Mouse (Mus musculus) heart, embryonic 16.5 days (tissue): ENCODE data around the gene Me1. TPM values are rescaled to one million over a fixed set of nuclear protein-coding genes. Genes with fewer than 3 reads are reported as not detected.
A peak's percentile ranks its signal among the peaks of the same experiment; 100 is the strongest.

ENCODE experiments used
- ATAC-seq: fragments of 200-750 bp; cut with Nextera tagmentation; replicated peaks from 2 replicates; pipeline ENCODE4 v1.8.0; 2017; ENCODE audit warnings: moderate number of reproducible peaks; ENCODE audit not compliant: insufficient read depth, low FRiP score; ENCODE audit errors: extremely low read depth
- H3K27ac ChIP-seq: fragments of 300-500 bp; sonication (generic); 2 replicates; pipeline ENCODE4 v1.5.1; 2014; ENCODE audit warnings: mild to moderate bottlenecking, low read length, control low read depth, moderate library complexity
- H3K27me3 ChIP-seq: fragments of 300-500 bp; sonication (generic); 2 replicates; pipeline ENCODE4 v1.6.1; 2014; ENCODE audit warnings: low read length, mixed read lengths; ENCODE audit not compliant: control insufficient read depth, insufficient read depth
- H3K36me3 ChIP-seq: fragments of 300-500 bp; sonication (generic); 2 replicates; pipeline ENCODE4 v1.6.1; 2014; ENCODE audit not compliant: control insufficient read depth, insufficient read depth
- H3K4me1 ChIP-seq: fragments of 300-500 bp; sonication (generic); 2 replicates; pipeline ENCODE4 v1.6.1; 2014; ENCODE audit warnings: low read length, mixed read lengths; ENCODE audit not compliant: control insufficient read depth, insufficient read depth
- H3K4me2 ChIP-seq: fragments of 300-500 bp; sonication (generic); 2 replicates; pipeline ENCODE4 v1.6.1; 2014; ENCODE audit warnings: low read depth, mild to moderate bottlenecking, control low read depth, low read length
- H3K4me3 ChIP-seq: fragments of 300-500 bp; sonication (generic); 2 replicates; pipeline ENCODE4 v1.5.1; 2014; ENCODE audit warnings: mild to moderate bottlenecking, control low read depth, low read length
- H3K9ac ChIP-seq: fragments of 300-500 bp; sonication (generic); 2 replicates; pipeline ENCODE4 v1.6.1; 2014; ENCODE audit warnings: low read length, control low read depth
- H3K9me3 ChIP-seq: fragments of 300-500 bp; sonication (generic); replicated peaks from 2 replicates; pipeline ENCODE4 v1.6.1; 2016; ENCODE audit warnings: low read length; ENCODE audit not compliant: control insufficient read depth
- WGBS: fragments of 180-500 bp; shearing (Covaris S2); extraction: QIAGEN DNeasy Blood & Tissue Kit; methylation state at CpG from one replicate; pipeline ENCODE4 v1.1.7; 2014; 5-methylcytosine and 5-hydroxymethylcytosine counted together
- polyA plus RNA-seq: library from polyadenylated mRNA; unstranded; fragments of >200 nt; fragmentation: Nextera tagmentation; extraction: Ambion mirVana; gene quantifications from 2 replicates; pipeline ENCODE4 v1.2.1, GENCODE M21; 2015

The Me1 gene
- polyA plus RNA-seq, 1 experiment from 2014 or later = 19.6 TPM

DNA sequence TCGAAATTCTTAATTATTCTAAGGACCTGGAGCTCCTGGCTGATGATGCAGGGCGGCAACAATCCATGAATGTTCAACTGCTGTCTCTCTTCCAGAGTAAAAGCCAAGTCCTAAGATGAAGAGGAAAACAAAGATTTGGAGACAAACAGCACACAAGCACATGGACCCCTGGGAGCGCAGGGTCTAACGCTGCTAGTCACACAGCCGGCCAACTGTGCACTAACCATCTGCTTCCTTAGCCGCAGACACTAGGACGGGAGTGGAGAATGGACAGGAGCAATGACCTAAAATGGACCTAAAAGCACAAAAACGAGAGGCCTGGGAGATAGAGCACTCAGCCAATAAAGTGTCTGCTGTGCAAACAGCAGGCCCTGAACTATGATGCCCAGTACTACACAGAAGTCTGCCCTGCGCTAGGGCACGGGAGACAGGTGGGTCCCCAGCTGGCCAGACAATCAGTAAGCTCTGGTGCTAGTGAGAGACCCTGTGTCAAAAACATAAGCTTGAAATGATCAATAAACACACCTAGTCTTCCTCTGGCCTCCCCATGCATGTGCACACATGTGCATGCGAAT is 15.8 kb downstream of the Me1 start:
- Histone ChIP-seq H3K4me1 (peaks cover 10% of the 10 kb centered on the region), H3K9me3 (no peaks in the 10 kb centered on the region), H3K9ac (no peak overlapping the region), H3K27me3 (no peaks in the 10 kb centered on the region), H3K4me2 (no peak overlapping the region), H3K27ac (no peak overlapping the region), H3K4me3 (no peak overlapping the region), H3K36me3 (no peaks in the 10 kb centered on the region)
- WGBS = 88% methylated on average over 11 of the region's 11 CpGs
- no peak for ATAC-seq

DNA sequence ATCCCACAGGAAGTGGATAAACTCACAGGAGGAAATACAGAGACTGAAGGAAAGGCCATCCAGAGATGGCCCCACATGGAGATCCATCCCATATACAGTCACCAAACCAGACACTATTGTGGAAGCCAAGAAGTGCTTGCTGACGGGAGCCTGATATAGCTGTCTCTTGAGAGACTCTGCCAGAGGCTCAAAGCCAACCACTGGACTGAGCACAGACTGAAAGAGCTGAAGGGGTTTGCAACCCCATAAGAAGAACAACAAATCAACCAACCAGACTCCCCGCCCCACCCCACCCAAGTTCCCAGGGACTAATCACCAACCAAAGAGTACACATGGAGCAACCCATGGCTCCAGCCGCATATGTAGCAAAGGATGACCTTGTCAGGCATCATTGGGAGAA is 19.5 kb downstream of the Me1 start:
- Histone ChIP-seq H3K4me1 (peaks cover 3% of the 10 kb centered on the region; the same call in 1 of the 2 replicates), H3K36me3 (no peaks in the 10 kb centered on the region), H3K4me3 (no peak overlapping the region), H3K27me3 (no peaks in the 10 kb centered on the region), H3K9ac (no peak overlapping the region), H3K27ac (no peak overlapping the region), H3K4me2 (no peak overlapping the region), H3K9me3 (no peaks in the 10 kb centered on the region)
- 81% methylated on average over 3 of the region's 3 CpGs for WGBS
- no peak for ATAC-seq

DNA sequence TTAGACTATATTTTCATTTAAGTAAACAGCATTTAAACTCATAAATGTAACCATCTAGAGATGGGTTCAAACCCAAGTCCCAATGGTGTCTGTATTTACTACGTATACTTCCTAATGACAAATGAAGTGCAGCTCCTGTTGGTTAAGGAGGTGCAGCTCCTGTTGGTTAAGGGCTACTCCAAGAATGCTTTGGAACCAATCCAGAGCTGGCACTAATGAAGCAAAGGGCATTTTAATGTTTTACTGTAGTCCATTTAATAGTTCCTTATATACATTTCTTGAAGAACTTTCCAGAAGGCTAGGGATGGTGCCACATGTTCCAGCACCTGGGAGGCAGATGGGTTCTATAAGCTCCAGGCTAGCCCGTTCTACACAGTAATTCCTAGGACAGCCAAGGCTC is 20.3 kb downstream of the Me1 start:
- H3K9me3 ChIP-seq = no peaks in the 10 kb centered on the region
- no peak overlapping the region for H3K27ac ChIP-seq
- H3K4me3 ChIP-seq = no peak overlapping the region
- no peaks in the 10 kb centered on the region for H3K27me3 ChIP-seq
- no peak overlapping the region for H3K9ac ChIP-seq
- ATAC-seq = no peak
- 81% methylated on average over 2 of the region's 2 CpGs for WGBS
- no peaks in the 10 kb centered on the region for H3K36me3 ChIP-seq
- H3K4me1 ChIP-seq = peaks cover under 1% of the 10 kb centered on the region; the same call in 1 of the 2 replicates
- no peak overlapping the region for H3K4me2 ChIP-seq

DNA sequence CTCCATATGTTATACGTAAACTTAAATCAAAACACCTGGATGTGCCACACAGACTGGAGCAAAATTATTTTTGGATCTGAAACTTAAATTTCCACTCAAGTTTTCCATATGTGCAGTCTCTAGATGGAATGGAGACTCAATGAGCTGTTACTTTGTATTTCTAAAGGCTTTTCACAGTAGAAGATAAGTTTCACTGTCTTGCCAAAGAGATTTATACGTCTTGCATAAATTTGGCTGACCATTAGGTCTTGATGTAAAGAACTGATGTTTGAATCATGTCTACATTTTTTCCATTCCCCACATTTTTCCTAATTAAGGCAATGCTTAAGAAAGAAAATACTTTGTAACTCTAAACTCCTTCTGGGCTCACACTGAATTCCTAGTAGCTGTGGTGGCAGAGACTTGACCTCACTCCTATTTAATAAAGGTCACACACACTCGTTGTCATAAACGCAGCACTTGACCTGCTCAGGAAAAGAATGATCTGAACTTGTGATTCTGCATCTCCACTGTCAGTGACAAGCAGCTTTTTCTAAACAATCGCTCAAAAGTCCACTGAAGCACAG is 22.8 kb downstream of the Me1 start:
- Histone ChIP-seq H3K9ac (no peak overlapping the region), H3K36me3 (no peaks in the 10 kb centered on the region), H3K4me1 (no peaks in the 10 kb centered on the region), H3K4me3 (no peak overlapping the region), H3K9me3 (no peaks in the 10 kb centered on the region), H3K27ac (no peak overlapping the region), H3K27me3 (no peaks in the 10 kb centered on the region), H3K4me2 (no peak overlapping the region)
- 52% methylated on average over 5 of the region's 5 CpGs for WGBS
- ATAC-seq = no peak

DNA sequence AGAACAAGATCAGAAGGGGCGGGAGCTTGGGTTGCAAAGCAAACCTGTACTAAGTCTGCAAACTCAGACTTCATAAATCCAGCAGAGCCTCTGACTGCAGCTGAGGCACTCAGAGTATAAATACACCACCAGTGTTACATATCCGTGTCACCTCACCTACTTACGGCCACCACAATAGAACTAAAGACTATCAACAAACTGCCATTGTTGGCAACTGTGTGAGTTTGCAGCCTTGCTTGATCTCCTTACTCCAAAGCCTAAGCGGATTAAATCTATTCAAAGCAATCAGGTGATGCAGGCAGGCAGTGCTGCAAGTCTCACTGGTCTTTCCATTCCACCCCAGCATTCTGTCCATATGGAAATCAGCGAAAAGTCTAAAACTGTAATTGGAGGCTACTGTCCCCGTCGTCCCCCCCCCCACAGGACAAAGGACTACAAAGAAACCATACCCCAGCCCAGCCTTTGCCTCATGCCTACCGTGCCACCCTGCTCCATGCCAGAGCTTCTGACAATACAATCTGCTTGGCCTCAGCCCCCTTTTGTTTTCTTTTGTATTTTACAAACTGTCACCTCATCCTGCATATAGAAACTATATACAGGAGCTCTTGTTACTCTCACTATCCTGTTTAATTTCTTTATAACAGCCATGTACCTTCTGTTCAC is 27.0 kb downstream of the Me1 start:
- H3K4me1 ChIP-seq = 0 out of 2 replicates have a peak, but pooled peaks cover 2% of the 10 kb centered on the region
- no peak overlapping the region for H3K4me2 ChIP-seq
- WGBS = 45% methylated on average over 8 of the region's 8 CpGs
- peak; percentile 69; the same call in 1 of the 2 replicates for ATAC-seq
- H3K4me3 ChIP-seq = no peak overlapping the region
- no peak overlapping the region for H3K9ac ChIP-seq
- H3K27ac ChIP-seq = peak overlapping the region; percentile 37
- no peaks in the 10 kb centered on the region for H3K9me3 ChIP-seq
- H3K27me3 ChIP-seq = no peaks in the 10 kb centered on the region
- H3K36me3 ChIP-seq = no peaks in the 10 kb centered on the region

DNA sequence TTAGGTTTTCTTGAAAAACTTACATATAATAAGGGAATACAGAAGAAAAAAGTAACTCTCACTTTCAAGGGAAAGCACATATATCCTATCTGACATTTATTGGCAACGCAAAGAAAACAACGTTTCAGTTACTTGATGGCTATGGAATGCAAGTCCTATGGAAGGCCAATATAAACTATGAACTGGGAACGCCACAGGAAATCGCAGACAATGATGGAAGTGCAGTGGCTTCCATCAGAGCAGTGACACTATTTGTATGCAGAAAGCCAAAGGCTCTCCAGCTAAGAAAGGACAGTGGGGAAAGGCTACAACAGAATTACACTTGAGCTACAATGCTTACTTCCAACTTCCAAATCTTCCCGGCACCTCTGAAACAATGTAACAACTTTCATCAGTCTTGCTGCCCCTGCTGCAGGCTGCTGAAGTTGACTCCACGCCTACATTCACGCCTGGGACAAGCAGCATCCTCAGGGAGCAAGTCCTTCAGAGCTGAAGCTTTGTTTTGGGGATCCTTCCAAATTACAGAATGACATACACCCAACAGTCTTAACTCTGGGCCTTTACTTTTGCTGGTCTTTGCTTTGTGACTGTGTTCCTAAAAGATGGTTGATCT is 28.5 kb downstream of the Me1 start:
- H3K4me1 ChIP-seq = 0 out of 2 replicates have a peak, but pooled peaks cover 2% of the 10 kb centered on the region
- H3K27ac ChIP-seq = peak overlapping the region; percentile 52; the same call in 1 of the 2 replicates
- no peaks in the 10 kb centered on the region for H3K9me3 ChIP-seq
- H3K9ac ChIP-seq = no peak overlapping the region
- no peak overlapping the region for H3K4me3 ChIP-seq
- H3K4me2 ChIP-seq = no peak overlapping the region
- H3K27me3 ChIP-seq = no peaks in the 10 kb centered on the region
- ATAC-seq = no peak
- no peaks in the 10 kb centered on the region for H3K36me3 ChIP-seq
- WGBS = 58% methylated on average over 7 of the region's 7 CpGs

DNA sequence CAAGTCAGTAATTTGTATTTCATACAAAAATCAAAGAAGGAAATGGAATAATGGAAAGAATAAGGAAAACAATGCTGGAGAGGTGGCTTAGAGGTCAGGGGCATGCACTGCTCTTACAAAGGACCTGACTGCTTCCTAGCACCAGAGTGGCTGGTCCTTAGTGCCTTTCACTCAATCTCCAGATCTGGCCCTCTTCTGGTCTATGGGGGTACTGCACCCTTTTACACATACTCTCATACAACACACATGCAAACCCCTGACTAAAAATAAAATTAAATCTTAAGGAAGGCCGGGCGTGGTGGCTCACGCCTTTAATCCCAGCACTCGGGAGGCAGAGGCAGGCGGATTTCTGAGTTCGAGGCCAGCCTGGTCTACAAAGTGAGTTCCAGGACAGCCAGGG is 34.1 kb downstream of the Me1 start:
- H3K4me2 ChIP-seq = no peak overlapping the region
- ATAC-seq = no peak
- H3K27me3 ChIP-seq = no peaks in the 10 kb centered on the region
- no peak overlapping the region for H3K9ac ChIP-seq
- H3K9me3 ChIP-seq = 0 out of 2 replicates have a peak, but pooled peaks cover 2% of the 10 kb centered on the region
- no peaks in the 10 kb centered on the region for H3K36me3 ChIP-seq
- H3K4me3 ChIP-seq = no peak overlapping the region
- WGBS = 94% methylated on average over 6 of the region's 6 CpGs
- no peaks in the 10 kb centered on the region for H3K4me1 ChIP-seq
- H3K27ac ChIP-seq = no peak overlapping the region

DNA sequence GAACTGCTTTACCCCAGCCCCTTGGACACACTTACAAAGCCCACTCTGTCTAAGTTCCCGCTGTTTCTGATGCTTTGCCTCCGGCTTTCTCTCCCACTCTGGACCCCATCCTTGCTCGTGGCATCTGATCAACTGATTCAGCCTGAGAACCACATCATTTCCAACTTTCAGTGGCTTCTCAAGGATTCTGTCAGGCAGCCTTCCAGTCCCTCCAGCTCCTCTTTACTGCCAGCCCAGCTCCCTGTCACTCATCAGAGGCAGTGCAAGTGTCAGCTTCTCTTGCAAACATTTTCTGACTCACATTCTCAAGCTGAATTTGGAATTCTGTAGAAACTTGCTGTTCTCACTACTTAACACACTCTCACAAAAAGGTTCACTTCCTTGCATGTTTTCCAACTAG is 34.5 kb downstream of the Me1 start:
- Histone ChIP-seq H3K4me2 (no peak overlapping the region), H3K4me3 (no peak overlapping the region), H3K9ac (no peak overlapping the region), H3K9me3 (0 out of 2 replicates have a peak, but pooled peaks cover 2% of the 10 kb centered on the region), H3K27me3 (no peaks in the 10 kb centered on the region), H3K4me1 (no peaks in the 10 kb centered on the region), H3K36me3 (no peaks in the 10 kb centered on the region), H3K27ac (no peak overlapping the region)
- WGBS = 93% methylated on average over 3 of the region's 3 CpGs
- ATAC-seq = no peak

DNA sequence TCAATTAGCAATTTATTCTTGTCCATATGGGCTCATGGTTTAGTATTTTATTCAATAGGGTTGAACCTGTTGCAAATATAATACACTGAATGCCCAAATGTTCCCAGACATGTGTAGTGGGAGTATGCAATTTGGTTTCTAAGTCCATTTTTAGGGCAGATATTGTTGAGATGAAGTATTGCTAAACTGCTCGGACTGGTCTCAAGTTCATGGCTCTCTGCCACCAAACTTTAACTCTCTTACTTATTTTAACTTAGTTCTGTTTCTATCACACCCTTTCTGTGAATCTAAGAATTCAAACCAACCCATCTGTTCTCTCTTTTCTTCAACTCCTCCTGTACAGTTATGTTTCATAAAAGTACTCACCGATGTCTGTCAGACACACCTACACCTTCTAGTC is 35.4 kb downstream of the Me1 start:
- no peaks in the 10 kb centered on the region for H3K27me3 ChIP-seq
- H3K9ac ChIP-seq = no peak overlapping the region
- H3K9me3 ChIP-seq = 0 out of 2 replicates have a peak, but pooled peaks cover 4% of the 10 kb centered on the region
- H3K4me3 ChIP-seq = no peak overlapping the region
- H3K4me1 ChIP-seq = no peaks in the 10 kb centered on the region
- WGBS = 76% methylated on average over 2 of the region's 2 CpGs
- no peak for ATAC-seq
- no peak overlapping the region for H3K4me2 ChIP-seq
- H3K36me3 ChIP-seq = no peaks in the 10 kb centered on the region
- H3K27ac ChIP-seq = no peak overlapping the region
